Mouse (Mus musculus) olfactory bulb, adult 2 months (tissue): ENCODE data around the gene Rabgef1.

Source experiments
- CTCF ChIP-seq: fragments of 200-500 bp; IDR thresholded peaks from 2 replicates; pipeline ENCODE4 v1.5.1; 2012; ENCODE audit warnings: low read depth, mild to moderate bottlenecking, low read length, moderate library complexity; ENCODE audit not compliant: insufficient read depth
- POLR2A ChIP-seq: fragments of 200-500 bp; IDR thresholded peaks from 2 replicates; pipeline ENCODE4 v1.6.1; 2012; ENCODE audit warnings: mild to moderate bottlenecking, low read depth, low read length, moderate library complexity; ENCODE audit not compliant: insufficient read depth

- TF ChIP-seq POLR2A: no peak
- no peak for TF ChIP-seq CTCF
Measured at GRCm38 (mm10) chr5:130158545-130158944, 13.1 kb upstream of the Rabgef1 start.
